Mouse (Mus musculus): Measurements from ENCODE around the gene Brinp2.
A peak's percentile ranks its signal among the peaks of the same experiment; 100 is the strongest.

Brinp2 gene

DNA sequence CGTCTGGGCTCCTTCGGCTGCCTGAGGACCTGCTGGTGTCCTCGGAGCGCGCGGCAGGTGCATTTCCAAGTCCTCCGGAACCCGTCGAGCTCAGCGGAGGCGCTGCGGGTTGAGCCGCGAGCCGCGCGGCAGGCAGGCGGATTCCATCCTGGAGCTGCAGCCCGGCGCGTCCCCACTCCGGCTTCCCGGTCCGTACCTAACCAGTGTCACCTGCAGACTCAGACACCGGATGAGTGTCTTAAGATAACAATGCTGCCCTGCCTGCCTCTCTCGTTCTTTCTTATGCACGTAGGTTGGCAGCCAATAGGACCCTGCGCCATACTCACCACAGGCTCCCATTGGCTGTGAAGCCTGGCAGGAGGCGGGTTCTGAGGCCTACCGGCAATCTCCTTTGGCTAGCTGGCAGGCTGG is at the start of gene Brinp2:
Gene Brinp2, minus strand, starts transcription at position 276 of the 411 bp plus-strand sequence.
- DNase-seq (ENCODE audit: low read depth): peak; percentile 14

DNA sequence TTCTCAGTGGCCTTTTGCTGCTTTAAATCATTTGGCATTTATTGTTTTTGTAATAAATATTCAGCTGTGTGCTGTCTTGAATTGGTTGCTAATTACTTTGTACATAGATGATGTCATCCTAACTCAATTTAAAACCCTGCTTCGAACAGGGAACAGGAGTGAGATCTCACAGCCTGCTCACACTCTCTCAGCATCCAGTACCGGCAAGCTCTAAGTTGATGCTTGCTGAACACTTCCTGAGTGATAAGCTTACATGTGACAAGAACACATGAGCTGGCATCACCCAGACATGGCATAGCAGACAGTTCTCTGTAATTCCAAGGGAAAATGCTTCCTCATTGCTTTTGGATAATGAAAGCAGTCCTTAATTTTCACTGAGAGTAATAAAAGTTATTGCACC is 44.8 kb upstream of the Brinp2 start:
- no peak for DNase-seq (ENCODE audit: low read depth)

DNA sequence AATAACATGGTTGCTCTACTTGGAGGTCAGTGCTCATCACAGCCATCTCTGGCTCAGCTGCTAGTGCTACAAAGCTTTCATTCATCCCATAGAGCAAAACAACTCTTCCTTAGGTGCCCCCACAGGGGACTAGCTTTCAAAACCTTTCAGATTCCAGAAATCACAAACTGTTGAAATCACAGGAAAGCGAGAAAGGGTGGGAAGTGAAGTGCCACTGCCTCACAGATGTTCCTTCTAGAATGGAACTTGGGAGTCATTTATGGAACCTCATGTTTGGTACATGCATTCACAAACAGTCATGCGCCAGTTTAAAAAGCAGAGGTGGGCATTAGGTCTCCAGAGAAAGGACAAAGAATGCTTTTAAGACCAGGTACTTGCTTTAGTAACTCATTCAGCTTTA is 40.9 kb upstream of the Brinp2 start:
- DNase-seq (ENCODE audit: low read depth): no peak

- no peak for DNase-seq (ENCODE audit: low read depth)
Measured at GRCm38 (mm10) chr1:158390693-158391092, 34.6 kb upstream of the Brinp2 start.

DNA sequence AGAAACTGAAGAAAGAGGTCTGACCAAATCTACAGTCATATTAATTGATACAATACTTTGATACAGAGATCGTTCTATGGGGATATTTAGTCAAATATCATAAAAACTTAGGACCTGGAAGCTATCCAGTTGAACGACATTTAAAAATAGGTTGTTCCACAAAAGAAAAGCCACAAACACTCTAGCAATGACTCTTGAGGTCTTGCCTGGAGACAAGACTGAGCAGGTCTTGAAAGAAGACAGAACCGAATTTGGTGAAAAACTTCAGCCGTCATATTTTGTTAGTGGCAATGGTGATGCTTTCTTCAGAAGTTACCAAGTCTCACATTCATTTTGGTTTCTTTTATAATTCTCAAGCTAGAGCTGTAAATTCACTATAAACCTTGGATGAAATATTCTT is 32.9 kb upstream of the Brinp2 start:
- DNase-seq (ENCODE audit: low read depth): no peak

- DNase-seq (ENCODE audit: low read depth): no peak
Measured at GRCm38 (mm10) chr1:158386781-158387180, 30.7 kb upstream of the Brinp2 start.

- DNase-seq (ENCODE audit: low read depth): no peak
Measured at GRCm38 (mm10) chr1:158385311-158385710, 29.2 kb upstream of the Brinp2 start.

- DNase-seq (ENCODE audit: low read depth): no peak
Measured at GRCm38 (mm10) chr1:158383210-158383609, 27.1 kb upstream of the Brinp2 start.

DNA sequence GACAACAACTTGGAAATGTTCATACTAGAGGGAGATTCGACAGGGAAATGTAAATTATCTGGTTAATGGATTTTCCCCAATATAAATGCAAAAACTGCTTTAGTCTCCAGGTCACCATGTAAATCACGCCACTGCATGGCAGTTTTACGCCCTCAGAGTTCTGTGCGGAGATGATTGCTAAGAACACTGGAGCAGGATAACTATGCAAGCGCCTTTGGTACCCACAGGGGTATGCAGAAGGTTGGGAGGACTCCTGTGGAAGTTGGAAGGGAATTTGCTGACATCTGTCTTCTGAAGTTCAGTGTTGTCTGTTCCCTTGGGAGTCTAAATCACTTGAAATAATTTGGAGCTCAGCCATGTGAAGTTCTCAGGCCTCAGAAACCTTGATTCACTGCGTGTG is 26.2 kb upstream of the Brinp2 start:
- DNase-seq (ENCODE audit: low read depth): no peak

GRCm38 (mm10) chr1:158364461-158364860 is 8.3 kb upstream of the Brinp2 start:
- DNase-seq (ENCODE audit: low read depth): no peak

DNA sequence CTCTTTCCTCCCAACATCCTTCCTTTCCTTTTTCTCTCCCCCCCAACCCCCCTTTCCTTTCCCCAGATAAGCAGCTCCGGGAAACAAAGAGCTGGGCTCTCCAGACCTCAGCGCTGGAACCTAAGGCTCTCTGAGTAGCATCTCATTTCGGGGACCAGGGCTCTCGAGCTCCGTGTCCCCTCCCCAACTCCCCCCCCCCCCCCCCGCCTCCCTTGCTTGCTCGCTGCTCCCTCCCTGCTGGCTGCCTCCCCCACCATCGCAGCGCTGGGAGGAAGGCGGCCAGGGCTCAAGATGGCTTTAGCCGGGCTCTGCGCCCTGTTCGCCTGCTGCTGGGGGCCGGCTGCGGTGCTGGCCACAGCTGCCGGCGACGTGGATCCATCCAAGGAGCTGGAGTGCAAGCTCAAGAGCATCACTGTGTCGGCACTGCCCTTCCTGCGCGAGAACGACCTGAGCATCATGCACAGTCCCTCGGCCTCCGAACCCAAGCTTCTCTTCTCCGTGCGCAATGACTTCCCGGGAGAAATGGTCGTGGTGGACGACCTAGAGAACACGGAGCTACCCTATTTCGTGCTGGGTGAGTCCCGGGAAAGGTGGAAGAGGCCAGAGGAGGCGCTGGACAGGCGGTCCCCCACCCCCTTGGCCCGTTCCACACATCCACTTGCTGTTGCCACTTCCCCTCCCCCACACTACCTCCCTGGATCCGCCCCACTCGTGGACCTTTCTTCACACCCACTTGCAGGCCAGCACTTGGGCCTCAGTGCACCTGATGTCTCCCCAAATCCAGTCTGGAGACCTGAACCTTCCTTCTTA is 6.4 kb upstream of the Brinp2 start:
- DNase-seq (ENCODE audit: low read depth): no peak

DNA sequence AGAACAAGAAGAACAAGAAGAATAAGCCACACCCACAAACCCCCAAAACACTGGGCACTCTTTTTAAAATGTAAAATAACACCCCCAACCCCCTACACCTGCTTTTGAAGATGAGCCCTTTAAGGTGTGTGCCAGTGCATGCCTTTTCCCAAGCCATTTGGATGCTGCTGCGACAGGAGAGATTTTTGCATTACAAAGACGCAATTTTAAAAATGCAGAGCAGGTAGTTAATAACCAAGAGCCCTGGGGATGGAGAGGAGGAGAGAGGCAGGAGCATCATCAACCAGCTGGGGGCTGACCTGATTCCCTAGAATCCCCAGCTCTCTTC is 5.8 kb upstream of the Brinp2 start, which contains the start of gene Astn1:
Gene Astn1, plus strand, starts transcription at position 310 of the 328 bp plus-strand sequence.
- no peak for DNase-seq (ENCODE audit: low read depth)

- no peak for DNase-seq (ENCODE audit: low read depth)
Measured at GRCm38 (mm10) chr1:158355177-158356050, 712 bp downstream of the Brinp2 start.

DNA sequence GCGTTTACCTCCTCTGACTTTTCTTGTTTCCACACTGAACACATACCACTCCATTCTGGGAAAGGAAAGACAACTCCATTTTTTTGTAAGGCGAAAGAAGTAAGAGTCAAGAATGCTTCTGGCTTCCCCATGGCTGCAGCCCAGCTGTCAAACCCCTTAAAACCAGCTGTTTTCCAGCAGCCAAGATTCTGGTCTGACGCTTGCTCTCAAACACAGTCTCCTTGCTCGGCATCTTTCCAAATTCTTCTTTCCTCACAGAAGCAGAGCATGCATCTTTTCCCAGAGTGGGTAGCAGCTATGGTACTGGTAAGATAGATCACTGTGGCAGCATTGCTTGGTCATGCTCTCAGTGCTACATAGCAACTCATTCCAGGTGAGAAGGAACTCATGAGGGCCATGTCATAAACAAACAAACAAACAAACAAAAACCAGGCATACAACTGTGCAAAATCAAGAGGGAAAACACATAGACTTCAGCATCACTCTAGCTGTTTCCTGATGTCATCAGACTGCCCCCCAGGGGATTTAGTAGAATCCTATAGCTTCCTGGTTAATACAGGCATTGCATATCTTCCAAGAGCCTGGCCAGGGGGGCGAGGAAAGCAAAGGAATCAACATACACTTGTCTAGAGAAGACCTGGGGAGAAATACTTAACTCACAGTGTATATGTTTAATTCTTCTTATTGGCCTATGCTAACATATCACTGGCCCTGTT is 2.3 kb downstream of the Brinp2 start:
- no peak for DNase-seq (ENCODE audit: low read depth)

GRCm38 (mm10) chr1:158343243-158343714 is 12.8 kb downstream of the Brinp2 start:
- no peak for DNase-seq (ENCODE audit: low read depth)

DNA sequence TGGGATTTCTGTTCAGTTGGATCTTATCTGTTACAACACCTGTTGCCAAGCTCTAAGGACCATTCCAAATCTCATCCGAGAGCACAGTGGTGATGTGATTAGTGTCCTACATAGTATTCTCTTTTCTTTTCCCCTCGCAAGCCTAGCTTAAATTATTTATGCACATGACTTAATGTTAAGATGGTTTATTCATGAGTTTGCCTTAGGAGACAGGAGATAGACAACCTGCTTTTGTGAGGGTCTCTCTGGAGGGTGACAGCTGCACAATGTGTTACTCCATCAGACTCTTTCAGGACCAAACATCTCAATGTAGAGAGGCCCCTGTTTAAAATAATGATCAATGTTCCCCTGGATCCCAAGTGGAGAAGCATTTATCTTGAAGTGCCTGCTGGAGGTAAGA is 27.3 kb downstream of the Brinp2 start:
- no peak for DNase-seq (ENCODE audit: low read depth)

GRCm38 (mm10) chr1:158328126-158328525 is 28.0 kb downstream of the Brinp2 start:
- DNase-seq (ENCODE audit: low read depth): no peak

GRCm38 (mm10) chr1:158323325-158323724 is 32.8 kb downstream of the Brinp2 start:
- DNase-seq (ENCODE audit: low read depth): no peak

DNA sequence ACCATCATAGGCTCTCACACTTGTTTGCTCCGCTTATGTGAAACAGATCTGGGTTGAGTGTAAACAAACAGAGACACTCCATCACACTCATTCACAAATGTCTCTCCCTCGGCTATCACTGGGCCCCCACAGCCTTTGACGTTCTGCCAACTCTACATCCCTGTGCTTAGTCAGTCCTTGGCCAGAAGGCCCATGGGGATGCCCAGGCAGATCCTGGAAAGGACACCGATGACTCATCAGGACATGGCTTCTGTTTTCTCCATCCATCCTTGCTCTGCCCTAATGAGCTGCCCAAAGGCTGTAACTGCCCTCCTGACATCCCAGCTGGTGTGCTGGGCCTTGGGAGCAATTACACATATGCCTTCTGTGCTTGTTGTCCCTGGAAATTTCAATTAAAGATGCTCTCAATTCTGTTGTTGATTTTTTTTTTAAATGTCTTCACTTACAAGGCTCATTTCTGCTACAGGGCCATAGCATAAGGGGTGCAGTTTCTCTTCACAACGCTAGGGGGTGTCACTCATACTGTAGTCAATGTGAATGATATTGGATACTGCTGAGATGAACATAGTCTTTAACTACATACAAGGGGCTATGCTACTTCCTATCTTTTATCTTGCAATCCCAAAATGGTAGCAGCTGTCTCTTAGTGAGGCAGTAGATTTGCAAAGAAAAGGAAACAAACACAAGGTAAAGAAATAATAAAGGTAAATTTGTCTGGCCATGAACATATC is 45.5 kb downstream of the Brinp2 start:
- no peak for DNase-seq (ENCODE audit: low read depth)

GRCm38 (mm10) chr1:158297042-158297441 is 59.1 kb downstream of the Brinp2 start:
- no peak for DNase-seq (ENCODE audit: low read depth)

GRCm38 (mm10) chr1:158296287-158296931 is 59.7 kb downstream of the Brinp2 start:
- no peak for DNase-seq (ENCODE audit: low read depth)

All from c-Kit-positive CD71-negative TER-119-negative erythroid progenitor cells, embryonic 14.5 days (primary cell).